Mouse (Mus musculus) lung, embryonic 16.5 days (tissue): ENCODE data around the gene Nav2. TPM values are rescaled to one million over a fixed set of nuclear protein-coding genes. Genes with fewer than 3 reads are reported as not detected.

ENCODE experiments used
- ATAC-seq: fragments of 200-750 bp; cut with Nextera tagmentation; 2 replicates; pipeline ENCODE4 v1.8.0; 2017; ENCODE audit warnings: low read depth, mild to moderate bottlenecking, moderate library complexity
- H3K27ac ChIP-seq: fragments of 300-500 bp; sonication (generic); 2 replicates; pipeline ENCODE4 v1.5.1; 2014; ENCODE audit warnings: mild to moderate bottlenecking, control low read depth, low read length
- H3K27me3 ChIP-seq: fragments of 300-500 bp; sonication (generic); 2 replicates; pipeline ENCODE4 v1.6.1; 2014; ENCODE audit warnings: low read depth, low read length, mixed read lengths; ENCODE audit not compliant: control insufficient read depth, insufficient read depth
- H3K36me3 ChIP-seq: fragments of 300-500 bp; sonication (generic); 2 replicates; pipeline ENCODE4 v1.6.1; 2014; ENCODE audit warnings: low read length; ENCODE audit not compliant: control insufficient read depth, insufficient read depth
- H3K4me1 ChIP-seq: fragments of 300-500 bp; sonication (generic); replicated peaks from 2 replicates; pipeline ENCODE4 v1.6.1; 2014; ENCODE audit warnings: low read length, mixed read lengths; ENCODE audit not compliant: control insufficient read depth, insufficient read depth
- H3K4me2 ChIP-seq: fragments of 300-500 bp; sonication (generic); 2 replicates; pipeline ENCODE4 v1.6.1; 2014; ENCODE audit warnings: low read depth, low read length, control low read depth
- H3K4me3 ChIP-seq: fragments of 300-500 bp; sonication (generic); 2 replicates; pipeline ENCODE4 v1.5.1; 2014; ENCODE audit warnings: mild to moderate bottlenecking, low read length, control low read depth
- H3K9ac ChIP-seq: fragments of 300-500 bp; sonication (generic); 2 replicates; pipeline ENCODE4 v1.6.1; 2014; ENCODE audit warnings: low read length, control low read depth
- H3K9me3 ChIP-seq: fragments of 300-500 bp; sonication (generic); 2 replicates; pipeline ENCODE4 v1.6.1; 2016; ENCODE audit warnings: low read length; ENCODE audit not compliant: control insufficient read depth
- WGBS: fragments of 180-500 bp; shearing (Covaris S2); extraction: QIAGEN DNeasy Blood & Tissue Kit; methylation state at CpG from one replicate; pipeline ENCODE4 v1.1.7; 2014; 5-methylcytosine and 5-hydroxymethylcytosine counted together
- polyA plus RNA-seq: library from polyadenylated mRNA; unstranded; fragments of >200 nt; fragmentation: Nextera tagmentation; extraction: Ambion mirVana; gene quantifications from 2 replicates; pipeline ENCODE4 v1.2.1, GENCODE M21; 2015

The Nav2 gene
- polyA plus RNA-seq, 1 experiment from 2014 or later = 27.3 TPM

DNA sequence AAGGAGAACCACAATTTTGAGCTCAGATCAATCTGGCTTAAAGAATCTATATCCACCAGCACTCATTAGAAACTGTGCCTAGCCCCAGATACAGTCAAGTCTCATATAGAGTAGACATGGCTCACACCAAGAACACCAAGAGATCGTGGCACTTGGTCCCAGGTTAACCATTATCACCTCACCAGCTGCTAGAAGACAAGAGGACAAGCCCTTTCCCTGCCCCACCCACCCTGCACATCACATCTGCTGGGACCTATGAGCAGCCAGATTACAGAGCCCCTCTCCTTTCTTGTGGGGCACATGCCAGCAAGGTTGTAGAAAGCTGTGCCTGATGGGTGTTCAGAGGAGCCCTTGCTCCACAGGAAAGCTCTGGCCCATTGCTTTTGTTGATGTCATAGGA lies 411.5 kb downstream of the Nav2 start:
- no peak overlapping the region for H3K4me3 ChIP-seq
- H3K9me3 ChIP-seq = 0 out of 2 replicates have a peak, but pooled peaks cover 2% of the 10 kb centered on the region
- no peaks in the 10 kb centered on the region for H3K27me3 ChIP-seq
- H3K4me1 ChIP-seq = peaks cover 24% of the 10 kb centered on the region
- WGBS = 96% methylated on average over 1 of the region's 1 CpGs
- no peak for ATAC-seq
- H3K36me3 ChIP-seq = 0 out of 2 replicates have a peak, but pooled peaks cover 2% of the 10 kb centered on the region
- H3K9ac ChIP-seq = no peak overlapping the region
- H3K4me2 ChIP-seq = no peak overlapping the region
- no peak overlapping the region for H3K27ac ChIP-seq

DNA sequence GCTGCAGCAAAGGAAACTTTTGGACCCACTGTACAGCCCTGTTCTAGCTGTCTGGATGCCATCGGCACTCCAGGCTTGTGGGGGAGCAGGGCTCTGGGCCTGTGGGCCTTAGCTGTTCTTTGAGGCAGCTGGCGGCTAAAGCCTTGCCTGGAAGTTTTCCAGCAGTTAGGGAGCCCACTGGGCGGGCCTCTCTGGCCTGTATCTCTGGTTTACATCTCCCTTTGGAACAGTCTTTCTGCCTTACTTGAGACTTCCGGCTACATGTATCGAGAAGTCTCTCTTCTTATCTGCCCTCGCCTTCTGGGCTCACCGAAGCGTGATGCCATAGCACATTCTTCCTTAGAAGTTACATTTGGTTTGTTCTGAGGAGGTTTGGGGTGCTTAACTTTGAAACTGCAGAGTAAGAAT lies 412.6 kb downstream of the Nav2 start:
- Histone ChIP-seq H3K4me3 (no peak overlapping the region), H3K9ac (no peak overlapping the region), H3K27me3 (no peaks in the 10 kb centered on the region), H3K4me1 (peaks cover 26% of the 10 kb centered on the region), H3K9me3 (0 out of 2 replicates have a peak, but pooled peaks cover 2% of the 10 kb centered on the region), H3K4me2 (no peak overlapping the region), H3K27ac (peak overlapping the region; percentile 28; the same call in 1 of the 2 replicates), H3K36me3 (0 out of 2 replicates have a peak, but pooled peaks cover 2% of the 10 kb centered on the region)
- WGBS = 20% methylated on average over 8 of the region's 8 CpGs
- ATAC-seq = peak; percentile 70

DNA sequence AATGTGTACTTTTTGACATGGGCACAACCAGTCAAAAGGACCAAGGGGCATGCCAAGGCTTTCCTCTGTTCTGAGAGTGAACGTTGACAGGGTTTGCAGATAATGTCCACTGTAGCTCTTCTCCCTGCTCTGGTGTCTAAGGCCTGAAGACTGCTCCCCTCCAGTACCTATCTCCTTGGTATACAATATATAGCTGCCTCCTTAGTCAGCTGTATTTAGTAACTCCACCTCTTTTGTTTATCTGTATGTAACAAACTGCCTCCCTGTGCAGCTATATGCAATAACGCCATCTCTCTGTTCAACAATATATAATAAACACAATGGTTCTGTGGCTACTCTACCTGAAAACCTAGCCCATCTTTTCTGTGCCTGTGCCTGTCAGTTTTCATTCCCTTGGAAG lies 413.7 kb downstream of the Nav2 start:
- Histone ChIP-seq H3K4me3 (no peak overlapping the region), H3K27me3 (no peaks in the 10 kb centered on the region), H3K27ac (no peak overlapping the region), H3K4me1 (peaks cover 26% of the 10 kb centered on the region), H3K9ac (no peak overlapping the region), H3K4me2 (no peak overlapping the region), H3K9me3 (0 out of 2 replicates have a peak, but pooled peaks cover 2% of the 10 kb centered on the region), H3K36me3 (0 out of 2 replicates have a peak, but pooled peaks cover 2% of the 10 kb centered on the region)
- 78% methylated on average over 2 of the region's 2 CpGs for WGBS
- no peak for ATAC-seq

DNA sequence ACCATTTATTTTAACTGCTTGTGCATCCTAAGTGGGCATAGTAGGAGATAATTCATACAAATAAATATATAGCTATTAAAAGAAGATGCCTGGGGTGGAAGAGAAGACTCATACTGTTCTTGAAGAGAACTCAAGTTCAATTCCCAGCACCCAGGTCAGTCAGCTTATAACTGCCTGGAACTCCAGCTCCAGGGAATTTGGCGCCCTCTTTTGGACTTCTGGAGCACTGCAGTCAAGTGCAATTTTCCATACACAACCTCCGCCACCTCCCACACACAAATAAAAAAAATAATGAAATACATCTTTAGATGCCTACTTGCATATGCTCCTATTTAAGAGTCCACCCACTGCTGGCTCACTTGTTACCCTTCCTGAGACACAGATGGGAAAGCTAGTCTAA lies 416.1 kb downstream of the Nav2 start:
- Histone ChIP-seq H3K9ac (no peak overlapping the region), H3K9me3 (0 out of 2 replicates have a peak, but pooled peaks cover 2% of the 10 kb centered on the region), H3K4me2 (no peak overlapping the region), H3K27me3 (no peaks in the 10 kb centered on the region), H3K4me3 (no peak overlapping the region), H3K4me1 (peaks cover 20% of the 10 kb centered on the region), H3K36me3 (0 out of 2 replicates have a peak, but pooled peaks cover 2% of the 10 kb centered on the region), H3K27ac (no peak overlapping the region)
- 92% methylated on average over 2 of the region's 2 CpGs for WGBS
- ATAC-seq = no peak

DNA sequence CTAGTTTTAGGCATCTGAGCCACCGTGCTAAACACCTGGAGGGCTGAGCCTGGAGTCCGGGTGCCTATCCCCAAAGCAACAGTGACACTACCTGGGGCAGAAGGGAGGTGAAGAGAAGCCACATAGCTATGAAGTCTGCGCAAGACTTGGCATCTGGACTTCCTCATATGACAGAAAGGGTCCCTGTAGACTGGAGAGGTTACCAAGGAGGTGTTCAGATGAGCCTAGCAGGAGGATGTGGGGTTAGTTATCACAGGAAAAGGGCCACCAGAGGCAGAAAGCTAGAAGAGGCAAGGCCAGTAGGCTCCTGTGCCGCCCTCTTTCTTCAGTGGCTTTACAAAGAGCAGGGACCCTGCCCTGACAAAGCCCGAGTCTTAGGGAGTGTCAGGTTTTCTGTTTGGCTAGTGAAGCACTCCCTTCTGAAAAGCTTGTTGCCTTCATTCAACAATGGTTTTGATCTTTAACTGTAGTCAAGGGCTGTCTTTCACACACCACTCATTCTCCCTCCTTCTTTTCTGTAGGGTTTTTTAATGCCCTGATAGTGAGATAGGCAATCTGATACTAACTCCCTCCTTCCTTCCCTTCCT lies 417.7 kb downstream of the Nav2 start:
- Histone ChIP-seq H3K4me3 (no peak overlapping the region), H3K27me3 (no peaks in the 10 kb centered on the region), H3K9me3 (0 out of 2 replicates have a peak, but pooled peaks cover 2% of the 10 kb centered on the region), H3K4me1 (peaks cover 8% of the 10 kb centered on the region; the same call in 1 of the 2 replicates), H3K4me2 (no peak overlapping the region), H3K36me3 (0 out of 2 replicates have a peak, but pooled peaks cover 2% of the 10 kb centered on the region), H3K27ac (no peak overlapping the region), H3K9ac (no peak overlapping the region)
- WGBS = 62% methylated on average over 5 of the region's 5 CpGs
- no peak for ATAC-seq

DNA sequence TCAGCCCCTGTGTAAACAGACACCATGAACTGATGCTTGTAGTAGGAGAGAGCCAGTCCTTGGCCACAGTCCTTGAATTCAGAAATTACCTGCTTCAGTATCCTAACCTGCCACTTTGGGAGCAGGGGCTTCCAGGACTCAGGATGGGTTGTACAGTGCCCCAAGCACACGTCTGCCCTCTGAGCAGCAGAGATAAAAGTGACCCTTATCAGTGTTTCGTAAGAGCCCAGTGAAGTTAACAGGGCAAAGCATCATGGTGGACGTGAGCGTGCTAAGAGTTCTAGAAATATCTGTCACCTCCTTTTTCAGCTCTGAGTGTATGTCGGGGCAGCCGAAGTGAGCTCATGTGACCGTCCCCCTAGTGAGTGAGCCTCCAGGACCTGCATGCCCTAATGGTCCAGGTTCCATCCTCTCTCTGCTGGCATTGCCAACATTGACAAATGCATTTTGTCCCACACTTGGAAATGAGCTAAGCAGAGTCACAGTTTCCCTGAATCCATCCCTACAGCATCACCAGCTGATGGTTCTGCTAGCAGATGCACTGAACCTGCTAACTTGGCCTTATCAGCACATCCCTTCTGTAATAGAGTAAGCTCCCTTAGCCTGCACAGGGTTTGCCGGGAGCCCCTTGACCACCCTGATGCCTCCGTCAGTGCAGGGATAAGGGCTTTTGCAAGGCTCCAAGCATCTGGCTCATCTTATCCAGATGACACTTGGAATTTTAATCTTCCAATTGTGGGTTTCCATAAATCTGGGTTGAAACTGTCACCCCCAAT lies 418.6 kb downstream of the Nav2 start:
- 0 out of 2 replicates have a peak, but pooled peaks cover 2% of the 10 kb centered on the region for H3K36me3 ChIP-seq

DNA sequence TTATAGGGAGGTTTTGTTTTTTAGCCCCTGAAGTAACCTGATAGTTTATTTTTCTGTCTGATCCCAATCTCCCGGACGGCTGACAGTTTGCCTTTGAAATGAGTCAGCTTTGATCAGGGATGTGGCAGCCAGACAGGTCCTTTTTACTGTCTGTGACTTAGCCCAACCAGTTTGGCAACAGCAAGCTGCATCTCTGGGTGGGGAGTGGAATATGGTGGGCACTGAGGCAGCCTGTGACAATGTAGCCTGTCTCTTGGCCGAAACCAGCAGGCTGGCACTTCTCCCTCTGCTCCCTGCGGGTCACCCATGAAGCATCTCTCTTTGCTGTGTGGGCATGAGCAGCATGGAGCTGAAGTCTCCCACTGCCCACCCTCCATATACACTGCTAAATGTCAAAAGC lies 421.7 kb downstream of the Nav2 start:
- no peak for ATAC-seq
- no peak overlapping the region for H3K27ac ChIP-seq
- H3K36me3 ChIP-seq = no peaks in the 10 kb centered on the region
- no peaks in the 10 kb centered on the region for H3K9me3 ChIP-seq
- WGBS = 54% methylated on average over 4 of the region's 4 CpGs
- no peak overlapping the region for H3K4me2 ChIP-seq
- H3K9ac ChIP-seq = no peak overlapping the region
- H3K27me3 ChIP-seq = no peaks in the 10 kb centered on the region
- H3K4me1 ChIP-seq = peaks cover 8% of the 10 kb centered on the region; the same call in 1 of the 2 replicates
- no peak overlapping the region for H3K4me3 ChIP-seq

More for the DNA sequence above, 418.6 kb downstream of the Nav2 start:
- peaks cover 6% of the 10 kb centered on the region; the same call in 1 of the 2 replicates for H3K4me1 ChIP-seq
- ATAC-seq = no peak
- H3K27ac ChIP-seq = no peak overlapping the region
- no peak overlapping the region for H3K4me2 ChIP-seq
- whole genome bisulfite sequencing = 46% methylated on average over 9 of the region's 9 CpGs
- no peaks in the 10 kb centered on the region for H3K27me3 ChIP-seq
- no peak overlapping the region for H3K4me3 ChIP-seq
- 0 out of 2 replicates have a peak, but pooled peaks cover 2% of the 10 kb centered on the region for H3K9me3 ChIP-seq
- H3K9ac ChIP-seq = no peak overlapping the region

DNA sequence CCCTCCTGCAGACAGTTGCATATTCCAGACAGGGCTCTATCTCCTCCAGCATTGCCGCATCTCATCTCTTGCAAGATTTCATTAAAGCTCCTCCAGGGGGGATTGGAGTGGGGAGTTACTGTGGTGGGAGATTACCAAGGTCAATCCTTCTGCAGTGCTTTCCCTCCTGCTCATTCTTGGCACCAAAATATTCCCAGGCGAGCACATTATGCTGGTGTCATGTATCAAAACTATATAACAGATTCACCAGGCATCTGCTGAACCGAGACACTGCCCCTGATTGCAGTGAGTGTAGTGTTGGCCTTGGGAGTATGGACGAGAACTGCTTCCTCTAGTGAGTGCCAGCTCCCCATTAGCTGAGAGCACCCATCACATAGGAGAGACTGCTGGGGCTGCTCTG lies 423.4 kb downstream of the Nav2 start:
- H3K4me2 ChIP-seq = no peak overlapping the region
- no peak overlapping the region for H3K9ac ChIP-seq
- H3K27ac ChIP-seq = no peak overlapping the region
- no peak overlapping the region for H3K4me3 ChIP-seq
- H3K27me3 ChIP-seq = no peaks in the 10 kb centered on the region
- WGBS = 55% methylated on average over 4 of the region's 4 CpGs
- 0 out of 2 replicates have a peak, but pooled peaks cover 2% of the 10 kb centered on the region for H3K4me1 ChIP-seq
- H3K9me3 ChIP-seq = no peaks in the 10 kb centered on the region
- no peaks in the 10 kb centered on the region for H3K36me3 ChIP-seq
- no peak for ATAC-seq

DNA sequence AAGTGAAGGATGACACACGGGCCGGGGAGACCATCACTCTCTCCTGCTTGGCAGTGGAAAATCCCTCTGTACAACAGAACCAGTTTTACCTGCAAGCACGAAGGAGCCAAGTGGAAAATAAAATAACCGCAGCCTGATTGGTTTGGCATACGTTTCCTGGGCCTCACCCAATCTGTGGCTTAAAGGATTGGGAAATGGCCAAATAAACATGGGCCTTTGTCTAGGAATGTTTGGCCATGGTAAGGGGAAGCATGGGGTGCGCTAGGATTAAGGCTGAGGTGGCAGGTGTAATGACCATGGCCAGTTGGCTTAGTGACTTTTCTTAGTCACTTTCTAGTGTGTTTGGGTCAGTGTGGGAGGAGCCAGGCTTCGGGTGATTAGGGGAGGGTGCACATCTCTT lies 424.1 kb downstream of the Nav2 start:
- Histone ChIP-seq H3K9me3 (no peaks in the 10 kb centered on the region), H3K4me2 (no peak overlapping the region), H3K36me3 (no peaks in the 10 kb centered on the region), H3K4me1 (0 out of 2 replicates have a peak, but pooled peaks cover 2% of the 10 kb centered on the region), H3K4me3 (no peak overlapping the region), H3K27ac (no peak overlapping the region), H3K9ac (no peak overlapping the region), H3K27me3 (no peaks in the 10 kb centered on the region)
- WGBS = 65% methylated on average over 7 of the region's 7 CpGs
- ATAC-seq = peak; percentile 45; the same call in 1 of the 2 replicates
